Mouse (Mus musculus) leukemia stem cell, adult 10-12 weeks (primary cell): ENCODE measurements around the gene Zyg11b. TPM values are rescaled to one million over a fixed set of nuclear protein-coding genes. Genes with fewer than 3 reads are reported as not detected.

Experiments
- polyA plus RNA-seq: library from polyadenylated mRNA; stranded (reverse); fragments of >175 nt; gene quantifications from 2 replicates; pipeline ENCODE4 v1.2.3, GENCODE M21; 2012; ENCODE audit warnings: low replicate concordance

Zyg11b gene
- polyA plus RNA-seq, result 0.91 and 1.6 TPM in 2 replicates

DNA sequence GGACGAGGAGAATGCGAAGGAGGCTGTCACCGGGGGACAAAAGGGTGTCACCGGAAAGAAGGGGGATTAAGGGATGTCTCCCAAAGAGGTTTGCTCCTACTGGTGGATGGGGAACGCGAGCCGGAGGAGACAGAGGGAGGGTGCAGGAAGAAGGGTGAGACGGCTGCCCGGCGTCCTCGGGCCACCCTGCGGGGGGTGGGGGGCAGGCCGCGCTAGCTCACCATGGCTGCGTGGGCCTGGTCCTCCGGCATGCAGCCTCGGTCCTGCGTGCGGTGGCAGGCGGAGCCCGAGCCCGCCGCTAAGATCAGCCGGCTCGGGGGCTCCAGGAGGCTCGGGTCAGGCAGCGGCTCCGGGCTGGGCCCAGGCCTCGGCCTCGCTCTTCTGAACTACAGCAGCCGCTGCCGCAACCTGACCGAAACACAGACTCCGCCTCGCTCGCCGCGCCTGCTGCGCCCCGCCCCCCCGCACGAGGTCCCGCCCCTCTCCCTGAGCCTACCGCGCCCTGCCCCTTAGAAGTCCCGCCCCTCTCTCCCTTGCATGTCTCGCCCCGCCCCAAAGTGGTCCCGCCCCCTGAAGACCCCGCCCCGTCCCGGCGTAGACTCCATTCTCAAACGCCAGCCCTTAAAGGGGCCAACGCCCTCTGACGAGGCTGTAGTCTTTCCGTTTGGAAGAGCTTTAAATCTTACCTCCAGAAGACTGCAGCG is at the start of gene Zyg11b:
Zyg11b (minus strand) TSS at position 427 of the 704 bp plus-strand sequence.

DNA sequence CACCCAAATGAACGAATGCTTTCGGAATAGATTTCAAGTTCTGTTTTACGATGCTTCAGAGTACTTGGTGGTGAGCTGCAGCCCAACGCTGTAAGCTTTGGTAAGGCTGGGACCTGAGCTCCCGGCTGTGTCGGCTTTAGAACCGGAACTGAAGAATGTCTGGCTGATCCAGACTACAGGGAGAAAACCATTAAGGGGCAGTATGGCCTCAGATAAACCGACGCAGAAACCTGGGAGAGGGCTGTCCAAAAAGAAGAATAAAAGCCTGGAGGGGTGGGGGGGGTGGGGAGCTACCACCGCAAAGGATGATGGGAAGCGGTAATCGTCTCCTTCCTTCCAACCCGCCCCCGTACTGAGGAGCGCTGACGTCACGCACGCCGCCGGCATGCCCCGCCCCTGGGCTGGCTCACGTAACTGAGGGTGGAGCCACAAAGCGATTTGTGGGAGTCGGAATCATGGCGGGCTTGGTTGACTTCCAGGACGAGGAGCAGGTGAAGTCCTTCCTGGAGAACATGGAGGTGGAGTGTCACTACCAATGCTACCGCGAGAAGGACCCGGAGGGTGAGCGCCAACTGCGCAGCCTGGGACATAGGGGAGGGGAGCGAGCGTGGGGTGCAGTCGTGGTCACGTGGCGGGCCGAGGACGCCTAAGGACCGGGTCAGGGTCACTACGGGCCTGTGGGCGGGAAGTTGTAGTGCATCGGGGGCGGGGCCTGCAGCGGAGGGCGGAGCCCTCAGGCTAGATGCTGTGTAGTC is 27.0 kb upstream of the Zyg11b start, which contains the start of gene Coa7:
Coa7 (plus strand) TSS at position 411 of the 755 bp plus-strand sequence.

DNA sequence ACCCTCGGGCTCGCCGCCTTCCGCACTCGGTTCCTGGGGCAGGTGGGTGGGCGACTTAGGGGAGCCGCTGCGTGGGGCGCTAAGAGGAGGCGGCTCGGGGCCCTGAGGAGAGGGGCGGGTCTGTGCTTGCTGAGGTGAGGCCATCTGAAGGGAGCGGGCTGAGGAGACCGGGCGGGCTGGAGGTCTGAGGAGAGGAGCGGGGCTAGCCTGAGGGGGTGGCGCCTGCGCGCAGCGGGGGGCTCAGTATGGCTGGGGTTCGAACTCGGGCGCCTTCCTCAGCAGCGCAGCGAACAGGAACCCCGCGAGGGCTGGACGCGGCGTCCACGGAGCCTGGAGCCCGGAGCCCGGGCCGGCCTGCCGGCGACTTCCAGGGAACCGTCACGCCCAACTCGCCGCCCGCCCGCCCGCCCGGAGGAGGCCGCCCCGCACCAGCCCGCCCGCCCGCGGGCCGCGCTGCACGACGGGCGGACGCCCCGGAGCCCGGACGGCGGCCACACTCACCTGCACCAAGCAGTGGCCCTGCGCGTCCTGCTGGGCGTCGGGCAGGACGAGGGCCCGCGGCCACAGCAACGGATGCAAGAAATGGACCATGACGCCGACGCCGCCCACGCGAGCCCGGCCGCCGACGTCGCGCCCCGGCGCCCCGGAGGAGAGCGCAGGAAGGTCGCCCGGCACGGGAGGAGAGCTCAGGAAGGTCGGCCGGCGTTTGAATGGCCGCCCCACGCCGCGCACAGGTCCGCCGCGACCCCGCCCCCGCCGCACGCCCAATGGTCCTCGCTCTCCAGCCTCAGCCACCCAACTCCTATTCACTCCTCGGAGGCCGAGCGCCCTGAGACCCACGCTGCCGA is 83.3 kb downstream of the Zyg11b start, which contains the start of gene Zyg11a:
Zyg11a (minus strand) TSS at position 717 of the 848 bp plus-strand sequence.

Other genes with a start within 250 kb of the Zyg11b start
- gene Podn, start 204.7 kb downstream of the Zyg11b start, polyA plus RNA-seq, result 2.5 and 7.9 TPM in 2 replicates
- gene Scp2, start 156.1 kb downstream of the Zyg11b start, polyA plus RNA-seq, result 6.9 and 45.2 TPM in 2 replicates
- 0.56 and 1.3 TPM in 2 replicates for gene Echdc2, start 135.7 kb downstream of the Zyg11b start, polyA plus RNA-seq
- not detected in 2 replicates for gene Zyg11a, start 83.0 kb downstream of the Zyg11b start, polyA plus RNA-seq
- 1.2 and 6.3 TPM in 2 replicates for gene Coa7, start 27.0 kb upstream of the Zyg11b start, polyA plus RNA-seq
- gene Shisal2a, start 82.3 kb upstream of the Zyg11b start, polyA plus RNA-seq, result not detected in 2 replicates
- gene Gpx7, start 105.9 kb upstream of the Zyg11b start, polyA plus RNA-seq, result 0.36 and 1.9 TPM in 2 replicates
- 15.1 and 30.2 TPM in 2 replicates for gene Tut4, start 158.3 kb upstream of the Zyg11b start, polyA plus RNA-seq